Mouse (Mus musculus): ENCODE results near the gene Cd80.
"Not testable (repeated sequence)": the region's sequence is repeated elsewhere in the genome, so short reads cannot be mapped to it uniquely, and the experiment has no call there.

DNA sequence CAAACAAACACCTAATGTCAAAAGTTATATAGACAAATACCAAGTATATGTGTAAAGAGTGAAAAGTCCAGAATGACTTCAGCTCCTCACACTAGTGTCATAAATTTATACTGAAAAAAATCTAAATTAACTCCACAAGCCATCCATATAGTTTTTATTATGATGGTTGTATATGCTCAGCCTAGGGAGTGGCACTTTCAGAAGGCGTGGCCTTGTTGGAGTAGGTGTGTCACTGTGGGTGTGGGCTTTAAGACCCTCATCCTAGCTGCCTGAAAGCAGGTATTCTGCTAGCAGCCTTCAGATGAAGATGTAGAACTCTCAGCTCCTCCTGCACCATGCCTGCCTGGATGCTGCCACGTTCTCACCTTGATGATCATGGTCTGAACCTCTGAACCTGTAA, 9.2 kb upstream of the Cd80 start:
- not testable (repeated sequence) for TF ChIP-seq CTCF (IDR thresholded peaks at IDR 0.05; ENCODE audit: low read depth, low read length); GATA1 (IDR thresholded peaks at IDR 0.05; ENCODE audit: borderline replicate concordance, low read length); GATA2 (IDR thresholded peaks at IDR 0.05; ENCODE audit: borderline replicate concordance, low read depth, low read length)

Measured in G1E (cell line).